ENCODE assay signal across 8 mouse cellular contexts in the genomic region with DNA sequence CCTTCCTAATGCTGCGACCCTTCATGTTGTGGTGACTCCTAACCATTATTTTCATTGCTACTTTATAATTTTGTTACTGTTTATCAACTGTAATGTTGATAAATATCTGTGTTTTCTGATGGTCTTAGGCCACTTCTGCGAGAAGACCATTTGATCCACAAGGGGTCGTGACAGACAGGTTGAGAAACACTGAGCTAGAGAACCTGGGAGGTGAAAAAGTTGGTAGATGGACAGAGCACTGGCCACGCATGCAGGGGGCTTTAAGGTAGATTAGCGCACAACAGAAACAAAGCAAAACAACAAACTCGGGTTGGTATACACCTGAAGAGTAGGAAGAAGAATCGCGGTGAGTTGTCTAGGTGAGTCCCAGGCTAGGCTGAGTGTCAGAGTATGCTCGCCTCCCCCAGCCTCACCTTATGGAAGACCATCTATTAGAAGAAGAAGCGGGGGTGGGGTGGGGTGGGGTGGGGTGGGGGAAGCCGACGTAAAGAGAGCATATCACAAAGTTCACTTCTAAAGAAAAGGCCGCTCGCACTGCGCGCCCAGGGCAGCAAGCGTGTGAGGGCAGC. TPM values are rescaled to one million over a fixed set of nuclear protein-coding genes. Genes with fewer than 3 reads are reported as not detected.
DNase-seq lines count a peak whose midpoint lies in the region; ATAC-seq and TF ChIP-seq lines count a peak whose summit lies in the region.

No protein-coding gene starts in this region.

- H3K9ac ChIP-seq in lung, embryonic 16.5 days (ENCODE audit: low read length), result peak overlapping the region; percentile 78
- peak overlapping the region; percentile 62 for H3K9ac ChIP-seq in intestine, postnatal 0 days (ENCODE audit: low read depth, low read length)
- peak overlapping the region; percentile 94 for H3K9ac ChIP-seq in neural tube, embryonic 15.5 days (replicated peaks)

- peak; percentile 70 for TF ChIP-seq CTCF in intestine, postnatal 0 days (IDR thresholded peaks at IDR 0.05; ENCODE audit: low read depth)

- H3K27ac ChIP-seq in lung, embryonic 16.5 days (ENCODE audit: low read length), result no peak overlapping the region
- no peak overlapping the region for H3K27ac ChIP-seq in intestine, postnatal 0 days (ENCODE audit: low read depth, low read length)
- H3K27ac ChIP-seq in neural tube, embryonic 15.5 days (replicated peaks), result peak overlapping the region; percentile 92

- ATAC-seq in CD4-positive, CD25-positive, alpha-beta regulatory T cell, adult 4 months, result no peak
- peak; percentile 12 for ATAC-seq in lung, embryonic 16.5 days (ENCODE audit: low read depth)
- ATAC-seq in intestine, postnatal 0 days, result peak; percentile 7; the same call in 1 of the 2 replicates
- ATAC-seq in neural tube, embryonic 15.5 days (ENCODE audit: low FRiP score), result peak; percentile 25; the same call in 1 of the 2 replicates
- no peak for ATAC-seq in erythroid progenitor cell, adult 5-6 weeks (replicated peaks; ENCODE audit: low FRiP score, poor library complexity, severe bottlenecking)

- H3K4me1 ChIP-seq in lung, embryonic 16.5 days (replicated peaks; ENCODE audit: control insufficient read depth, insufficient read depth, low read length), result peaks cover 16% of the 10 kb centered on the region
- H3K4me1 ChIP-seq in intestine, postnatal 0 days (replicated peaks; ENCODE audit: control insufficient read depth, insufficient read depth, low read length), result no peaks in the 10 kb centered on the region
- peaks cover 31% of the 10 kb centered on the region for H3K4me1 ChIP-seq in neural tube, embryonic 15.5 days

- H3K27me3 ChIP-seq in lung, embryonic 16.5 days (ENCODE audit: control insufficient read depth, insufficient read depth, low read depth, low read length), result no peaks in the 10 kb centered on the region
- H3K27me3 ChIP-seq in intestine, postnatal 0 days (replicated peaks; ENCODE audit: control insufficient read depth, insufficient read depth, low read length), result no peaks in the 10 kb centered on the region
- H3K27me3 ChIP-seq in neural tube, embryonic 15.5 days (replicated peaks), result no peaks in the 10 kb centered on the region

- WGBS in lung, embryonic 16.5 days, result 6% methylated on average over 17 of the region's 17 CpGs
- WGBS in intestine, postnatal 0 days, result 7% methylated on average over 17 of the region's 17 CpGs
- WGBS in neural tube, embryonic 15.5 days, result 5% methylated on average over 17 of the region's 17 CpGs

- peak; percentile 24 for DNase-seq in CD4-positive, CD25-positive, alpha-beta regulatory T cell, adult 2 months (ENCODE audit: low read depth, low spot score)
- DNase-seq in lung, postnatal 36 days, result no peak
- no peak for DNase-seq in thymus, postnatal 0 days (ENCODE audit: low spot score)

- peak overlapping the region; percentile 94 for H3K4me2 ChIP-seq in lung, embryonic 16.5 days (ENCODE audit: low read depth, low read length)
- H3K4me2 ChIP-seq in intestine, postnatal 0 days (replicated peaks; ENCODE audit: low read depth), result peak overlapping the region; percentile 94
- peak overlapping the region; percentile 84 for H3K4me2 ChIP-seq in neural tube, embryonic 15.5 days

- peak overlapping the region; percentile 87 for H3K4me3 ChIP-seq in lung, embryonic 16.5 days (ENCODE audit: low read length)
- peak overlapping the region; percentile 74 for H3K4me3 ChIP-seq in intestine, postnatal 0 days (ENCODE audit: low read depth, low read length)
- peak overlapping the region; percentile 94 for H3K4me3 ChIP-seq in neural tube, embryonic 15.5 days (replicated peaks)

- no peaks in the 10 kb centered on the region for H3K9me3 ChIP-seq in lung, embryonic 16.5 days (ENCODE audit: control insufficient read depth, low read length)
- H3K9me3 ChIP-seq in intestine, postnatal 0 days (ENCODE audit: control insufficient read depth), result no peaks in the 10 kb centered on the region
- H3K9me3 ChIP-seq in neural tube, embryonic 15.5 days (replicated peaks), result no peaks in the 10 kb centered on the region

- no peaks in the 10 kb centered on the region for H3K36me3 ChIP-seq in lung, embryonic 16.5 days (ENCODE audit: control insufficient read depth, insufficient read depth, low read length)
- H3K36me3 ChIP-seq in intestine, postnatal 0 days (ENCODE audit: control insufficient read depth, insufficient read depth), result no peaks in the 10 kb centered on the region
- H3K36me3 ChIP-seq in neural tube, embryonic 15.5 days, result no peaks in the 10 kb centered on the region

RNA-seq across cellular contexts. Expression of a gene that starts 0.5 kb away (rescaled TPM):
- not detected for polyA plus RNA-seq in CD4-positive, CD25-positive, alpha-beta regulatory T cell, adult 4 months (2017; shearing (Covaris generic))
- polyA plus RNA-seq in lung, embryonic 16.5 days (2015; fragmentation: Nextera tagmentation; extraction: Ambion mirVana), result 7.1 TPM in 2 replicates
- 6.2 and 6.6 TPM in 2 replicates for polyA plus RNA-seq in intestine, postnatal 0 days (2015; fragmentation: Nextera tagmentation; extraction: Ambion mirVana)
- 15.8 and 17.0 TPM in 2 replicates for polyA plus RNA-seq in neural tube, embryonic 15.5 days (2015; fragmentation: Nextera tagmentation; extraction: Ambion mirVana)
- 1.3 and 1.4 TPM in 2 replicates for polyA plus RNA-seq in thymus, postnatal 0 days (2015; fragmentation: Nextera tagmentation; extraction: Ambion mirVana)
- total RNA-seq in erythroid progenitor cell, adult 5-6 weeks (2015; ENCODE audit: low replicate concordance), result not detected in 2 replicates
- not detected in 2 replicates for total RNA-seq in erythroid progenitor cell, adult 5-6 weeks (2017; ENCODE audit: low replicate concordance)

RNA-seq across cellular contexts. Expression of a gene that starts 42.0 kb away (rescaled TPM):
- 100 to 1,000 TPM in 1 of 2 experiments, 10 to 100 TPM in 1; 98.0 to 189 TPM for polyA plus RNA-seq in CD4-positive, CD25-positive, alpha-beta regulatory T cell, adult 4 months (2017; shearing (Covaris generic))
- polyA plus RNA-seq in lung, embryonic 16.5 days (2015; fragmentation: Nextera tagmentation; extraction: Ambion mirVana), result 159 and 162 TPM in 2 replicates
- 89.9 and 93.7 TPM in 2 replicates for polyA plus RNA-seq in intestine, postnatal 0 days (2015; fragmentation: Nextera tagmentation; extraction: Ambion mirVana)
- 156 and 225 TPM in 2 replicates for polyA plus RNA-seq in neural tube, embryonic 15.5 days (2015; fragmentation: Nextera tagmentation; extraction: Ambion mirVana)
- polyA plus RNA-seq in thymus, postnatal 0 days (2015; fragmentation: Nextera tagmentation; extraction: Ambion mirVana), result 328 and 352 TPM in 2 replicates
- 6.7 and 6.8 TPM in 2 replicates for total RNA-seq in erythroid progenitor cell, adult 5-6 weeks (2015; ENCODE audit: low replicate concordance)
- 6.7 and 17.9 TPM in 2 replicates for total RNA-seq in erythroid progenitor cell, adult 5-6 weeks (2017; ENCODE audit: low replicate concordance)

Comparison
In these comparisons a context has a peak if more than half of its experiments do, and no peak if none do; other contexts are left out.
1. ATAC-seq: peak in lung, embryonic 16.5 days (single experiment), intestine, postnatal 0 days (single experiment) and neural tube, embryonic 15.5 days (single experiment); none in CD4-positive, CD25-positive, alpha-beta regulatory T cell, adult 4 months (single experiment) and erythroid progenitor cell, adult 5-6 weeks (single experiment).
2. Peak in every context shown above with its lines, with median percentiles within 50 percentile points of each other: H3K4me2 ChIP-seq, H3K4me3 ChIP-seq and H3K9ac ChIP-seq.